Mouse (Mus musculus): ENCODE measurements around the gene Myl6. TPM values are rescaled to one million over a fixed set of nuclear protein-coding genes. Genes with fewer than 3 reads are reported as not detected.
A peak's percentile ranks its signal among the peaks of the same experiment; 100 is the strongest.

Myl6 gene
- total and polyA plus RNA-seq, 2 experiments from 2014 or later, result 694 to 844 TPM

- no peaks in the 10 kb centered on the region for H3K9me3 ChIP-seq (ENCODE audit: low read length)
- H3K4me1 ChIP-seq (ENCODE audit: insufficient read depth), result peaks cover 8% of the 10 kb centered on the region
- no peak overlapping the region for H3K4me3 ChIP-seq (ENCODE audit: low read depth, low read length)
- DNase-seq, result no peak
- H3K27me3 ChIP-seq (ENCODE audit: insufficient read depth, low read length), result no peaks in the 10 kb centered on the region
- no peak for TF ChIP-seq CTCF (IDR thresholded peaks at IDR 0.05; ENCODE audit: low read depth)
- no peak overlapping the region for H3K4me2 ChIP-seq (ENCODE audit: low read depth)
- H3K27ac ChIP-seq (ENCODE audit: low read depth, low read length), result peak overlapping the region; percentile 35; the same call in 1 of the 2 replicates
- 51% methylated on average over 5 of the region's 5 CpGs for WGBS
- no peak overlapping the region for H3K9ac ChIP-seq
- no peak for ATAC-seq
- H3K36me3 ChIP-seq (ENCODE audit: insufficient read depth), result peaks cover 56% of the 10 kb centered on the region
These were observed 3.0 kb downstream of the Myl6 start for GRCm38 (mm10) chr10:128490912-128491311.

DNA sequence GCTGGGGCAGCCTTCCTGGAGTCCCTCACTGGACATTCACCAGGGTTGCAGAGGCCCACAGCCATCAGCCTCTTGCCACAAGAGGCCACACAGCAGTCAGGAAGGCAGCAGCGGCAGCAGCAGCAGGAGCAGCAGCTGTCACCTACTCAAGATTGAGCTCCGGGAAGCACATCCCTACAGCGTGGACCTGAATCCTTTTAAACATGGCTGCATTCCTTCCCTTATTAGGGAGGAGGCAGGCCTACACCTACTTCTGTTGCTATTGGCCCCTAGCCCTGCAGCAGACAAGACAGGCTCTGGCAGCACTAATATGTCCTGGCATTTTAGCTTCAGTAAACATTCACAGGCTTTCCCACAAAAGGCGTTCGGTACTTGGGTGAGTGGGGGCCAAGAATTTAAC is 3.7 kb downstream of the Myl6 start:
- TF ChIP-seq CTCF (IDR thresholded peaks at IDR 0.05; ENCODE audit: low read depth), result no peak
- DNase-seq (no peak), ATAC-seq (no peak)
- H3K9me3 ChIP-seq (ENCODE audit: low read length), result no peaks in the 10 kb centered on the region
- no peak overlapping the region for H3K4me3 ChIP-seq (ENCODE audit: low read depth, low read length)
- no peak overlapping the region for H3K9ac ChIP-seq
- 75% methylated on average over 5 of the region's 5 CpGs for WGBS
- no peak overlapping the region for H3K27ac ChIP-seq (ENCODE audit: low read depth, low read length)
- no peaks in the 10 kb centered on the region for H3K27me3 ChIP-seq (ENCODE audit: insufficient read depth, low read length)
- peaks cover 8% of the 10 kb centered on the region for H3K4me1 ChIP-seq (ENCODE audit: insufficient read depth)
- H3K36me3 ChIP-seq (ENCODE audit: insufficient read depth), result peaks cover 61% of the 10 kb centered on the region
- H3K4me2 ChIP-seq (ENCODE audit: low read depth), result no peak overlapping the region

- Histone ChIP-seq H3K9ac (no peak overlapping the region), H3K4me3 (ENCODE audit: low read depth, low read length) (no peak overlapping the region), H3K4me2 (ENCODE audit: low read depth) (no peak overlapping the region), H3K27ac (ENCODE audit: low read depth, low read length) (no peak overlapping the region), H3K36me3 (ENCODE audit: insufficient read depth) (peaks cover 61% of the 10 kb centered on the region), H3K4me1 (ENCODE audit: insufficient read depth) (peaks cover 5% of the 10 kb centered on the region), H3K27me3 (ENCODE audit: insufficient read depth, low read length) (no peaks in the 10 kb centered on the region), H3K9me3 (ENCODE audit: low read length) (no peaks in the 10 kb centered on the region)
- ATAC-seq, result no peak
- DNase-seq, result no peak
- no peak for TF ChIP-seq CTCF (IDR thresholded peaks at IDR 0.05; ENCODE audit: low read depth)
- WGBS, result 47% methylated on average over 4 of the region's 4 CpGs
These were observed 4.2 kb downstream of the Myl6 start for GRCm38 (mm10) chr10:128489785-128490184.

- 71% methylated on average over 5 of the region's 5 CpGs for WGBS
- no peak for TF ChIP-seq CTCF (IDR thresholded peaks at IDR 0.05; ENCODE audit: low read depth)
These were observed 4.6 kb downstream of the Myl6 start for GRCm38 (mm10) chr10:128489380-128489779.

GRCm38 (mm10) chr10:128488776-128489175 is 5.2 kb downstream of the Myl6 start:
- no peak overlapping the region for H3K27ac ChIP-seq (ENCODE audit: low read depth, low read length)
- no peak for ATAC-seq
- no peak for DNase-seq
- H3K36me3 ChIP-seq (ENCODE audit: insufficient read depth), result peaks cover 70% of the 10 kb centered on the region
- H3K27me3 ChIP-seq (ENCODE audit: insufficient read depth, low read length), result no peaks in the 10 kb centered on the region
- no peak overlapping the region for H3K9ac ChIP-seq
- H3K4me2 ChIP-seq (ENCODE audit: low read depth), result no peak overlapping the region
- H3K4me1 ChIP-seq (ENCODE audit: insufficient read depth), result no peaks in the 10 kb centered on the region
- WGBS, result 87% methylated on average over 4 of the region's 4 CpGs
- H3K4me3 ChIP-seq (ENCODE audit: low read depth, low read length), result no peak overlapping the region
- no peak for TF ChIP-seq CTCF (IDR thresholded peaks at IDR 0.05; ENCODE audit: low read depth)
- no peaks in the 10 kb centered on the region for H3K9me3 ChIP-seq (ENCODE audit: low read length)

More at GRCm38 (mm10) chr10:128489380-128489779, 4.6 kb downstream of the Myl6 start:
- no peak overlapping the region for H3K4me2 ChIP-seq (ENCODE audit: low read depth)
- no peak overlapping the region for H3K9ac ChIP-seq
- H3K36me3 ChIP-seq (ENCODE audit: insufficient read depth), result peaks cover 64% of the 10 kb centered on the region
- no peaks in the 10 kb centered on the region for H3K9me3 ChIP-seq (ENCODE audit: low read length)
- no peak overlapping the region for H3K4me3 ChIP-seq (ENCODE audit: low read depth, low read length)
- H3K4me1 ChIP-seq (ENCODE audit: insufficient read depth), result peaks cover 1% of the 10 kb centered on the region; the same call in 1 of the 2 replicates
- DNase-seq (no peak), ATAC-seq (no peak)
- H3K27ac ChIP-seq (ENCODE audit: low read depth, low read length), result no peak overlapping the region
- no peaks in the 10 kb centered on the region for H3K27me3 ChIP-seq (ENCODE audit: insufficient read depth, low read length)

DNA sequence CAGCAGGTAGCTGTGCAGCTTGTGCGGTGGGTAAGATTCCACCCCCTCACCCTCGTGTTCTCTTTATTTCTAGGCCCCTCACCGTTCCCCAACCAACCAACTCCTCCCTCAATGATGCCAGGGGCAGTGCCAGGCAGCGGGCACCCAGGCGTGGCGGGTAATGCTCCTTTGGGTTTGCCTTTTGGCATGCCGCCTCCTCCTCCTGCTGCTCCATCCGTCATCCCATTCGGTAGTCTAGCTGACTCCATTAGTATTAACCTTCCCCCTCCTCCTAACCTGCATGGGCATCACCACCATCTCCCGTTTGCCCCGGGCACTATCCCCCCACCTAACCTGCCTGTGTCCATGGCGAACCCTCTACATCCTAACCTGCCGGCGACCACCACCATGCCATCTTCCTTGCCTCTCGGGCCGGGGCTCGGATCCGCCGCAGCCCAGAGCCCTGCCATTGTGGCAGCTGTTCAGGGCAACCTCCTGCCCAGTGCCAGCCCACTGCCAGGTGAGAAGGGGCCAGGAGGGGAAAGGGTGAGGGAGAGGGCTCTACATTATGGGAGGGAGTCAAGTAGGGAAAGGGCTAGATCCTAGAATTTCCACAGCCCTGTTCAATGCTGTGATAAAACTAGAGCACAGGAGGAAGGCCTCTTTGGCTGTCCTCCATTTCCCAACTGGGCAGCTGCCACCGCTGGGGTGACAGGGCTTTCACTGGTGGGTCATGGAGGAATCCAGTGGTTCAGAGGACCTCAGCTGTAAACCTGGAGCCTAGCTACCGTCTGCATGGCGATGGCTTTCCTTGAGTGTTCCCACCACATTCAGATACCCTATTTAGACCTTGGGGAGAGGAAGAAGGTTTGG is 5.9 kb downstream of the Myl6 start:
- Histone ChIP-seq H3K27ac (ENCODE audit: low read depth, low read length) (no peak overlapping the region), H3K4me3 (ENCODE audit: low read depth, low read length) (no peak overlapping the region), H3K27me3 (ENCODE audit: insufficient read depth, low read length) (no peaks in the 10 kb centered on the region), H3K9ac (no peak overlapping the region), H3K36me3 (ENCODE audit: insufficient read depth) (peaks cover 77% of the 10 kb centered on the region), H3K4me2 (ENCODE audit: low read depth) (no peak overlapping the region), H3K4me1 (ENCODE audit: insufficient read depth) (no peaks in the 10 kb centered on the region), H3K9me3 (ENCODE audit: low read length) (no peaks in the 10 kb centered on the region)
- no peak for TF ChIP-seq CTCF (IDR thresholded peaks at IDR 0.05; ENCODE audit: low read depth)
- ATAC-seq, result no peak
- DNase-seq, result no peak
- 89% methylated on average over 22 of the region's 22 CpGs for WGBS

DNA sequence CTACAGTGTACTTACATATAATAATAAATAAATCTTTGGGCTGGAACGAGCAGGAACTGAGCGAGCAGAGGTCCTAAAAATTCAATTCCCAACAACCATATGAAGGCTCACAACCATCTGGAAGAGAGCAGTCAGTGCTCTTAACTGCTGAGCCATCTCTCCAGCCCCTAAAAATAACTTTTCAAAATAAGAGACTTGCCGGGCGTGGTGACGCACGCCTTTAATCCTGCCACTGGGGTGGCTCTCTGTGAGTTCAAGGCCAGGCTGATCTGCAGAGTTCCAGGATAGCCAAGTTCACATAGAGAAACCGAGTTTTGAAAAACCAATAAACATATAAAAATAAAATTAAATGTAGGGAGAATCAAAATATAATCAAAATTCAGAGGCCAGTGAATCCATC is 7.6 kb downstream of the Myl6 start:
- 88% methylated on average over 7 of the region's 7 CpGs for WGBS
- H3K36me3 ChIP-seq (ENCODE audit: insufficient read depth), result peaks cover 87% of the 10 kb centered on the region

More for the DNA sequence above, 7.6 kb downstream of the Myl6 start:
- no peak overlapping the region for H3K4me3 ChIP-seq (ENCODE audit: low read depth, low read length)
- H3K27me3 ChIP-seq (ENCODE audit: insufficient read depth, low read length), result no peaks in the 10 kb centered on the region
- no peaks in the 10 kb centered on the region for H3K4me1 ChIP-seq (ENCODE audit: insufficient read depth)
- no peak overlapping the region for H3K27ac ChIP-seq (ENCODE audit: low read depth, low read length)
- no peaks in the 10 kb centered on the region for H3K9me3 ChIP-seq (ENCODE audit: low read length)
- ATAC-seq (no peak), DNase-seq (no peak)
- H3K4me2 ChIP-seq (ENCODE audit: low read depth), result no peak overlapping the region
- no peak for TF ChIP-seq CTCF (IDR thresholded peaks at IDR 0.05; ENCODE audit: low read depth)
- no peak overlapping the region for H3K9ac ChIP-seq

Measured in forebrain, postnatal 0 days (tissue).